Mouse (Mus musculus) sigmoid colon, adult 10 weeks (tissue): ENCODE data around the gene Rhox4d. TPM values are rescaled to one million over a fixed set of nuclear protein-coding genes. Genes with fewer than 3 reads are reported as not detected.

Source experiments
- polyA plus RNA-seq: library from polyadenylated mRNA; stranded (reverse); fragments of 350-450 nt; fragmentation: Illumina TruSeq; extraction: RNeasy Lipid Tissue Mini Kit (QIAGEN cat#74804); gene quantifications from one replicate; pipeline ENCODE4 v1.2.3, GENCODE M21; 2014; ENCODE audit warnings: low read depth, low replicate concordance

The Rhox4d gene
- not detected for polyA plus RNA-seq

DNA sequence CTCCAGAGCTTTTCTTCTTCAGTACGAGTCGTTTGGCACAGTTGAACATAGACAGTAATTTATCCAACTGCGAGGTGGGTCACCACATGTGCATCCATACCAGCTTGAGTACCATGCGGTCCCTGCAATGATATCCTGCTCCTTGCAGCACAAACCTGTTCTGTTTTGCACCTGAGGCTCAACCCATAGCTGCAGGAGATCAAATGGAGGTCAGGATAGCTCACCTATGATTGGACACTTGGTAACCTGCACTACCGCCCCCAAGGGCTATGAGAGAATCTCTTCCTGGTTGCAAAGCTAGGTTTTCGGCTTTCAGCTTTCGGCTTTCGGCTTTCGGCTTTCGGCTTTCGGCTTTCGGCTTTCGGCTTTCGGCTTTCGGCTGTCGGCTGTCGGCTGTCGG is at the start of gene Rhox4d:
Rhox4d (plus strand) TSS at position 301 of the 400 bp plus-strand sequence.

DNA sequence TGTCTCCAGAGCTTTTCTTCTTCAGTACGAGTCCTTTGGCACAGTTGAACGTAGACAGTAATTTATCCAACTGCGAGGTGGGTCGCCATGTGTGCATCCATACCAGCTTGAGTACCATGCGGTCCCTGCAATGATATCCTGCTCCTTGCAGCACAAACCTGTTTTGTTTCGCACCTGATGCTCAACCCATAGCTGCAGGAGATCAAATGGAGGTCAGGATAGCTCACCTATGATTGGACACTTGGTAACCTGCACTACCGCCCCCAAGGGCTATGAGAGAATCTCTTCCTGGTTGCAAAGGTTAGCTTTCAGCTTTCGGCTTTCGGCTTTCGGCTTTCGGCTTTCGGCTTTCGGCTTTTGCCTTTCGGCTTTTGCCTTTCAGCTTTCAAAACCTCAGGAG is 34.1 kb upstream of the Rhox4d start, which contains the start of gene Rhox4c:
Rhox4c (plus strand) TSS at position 301 of the 400 bp plus-strand sequence.

DNA sequence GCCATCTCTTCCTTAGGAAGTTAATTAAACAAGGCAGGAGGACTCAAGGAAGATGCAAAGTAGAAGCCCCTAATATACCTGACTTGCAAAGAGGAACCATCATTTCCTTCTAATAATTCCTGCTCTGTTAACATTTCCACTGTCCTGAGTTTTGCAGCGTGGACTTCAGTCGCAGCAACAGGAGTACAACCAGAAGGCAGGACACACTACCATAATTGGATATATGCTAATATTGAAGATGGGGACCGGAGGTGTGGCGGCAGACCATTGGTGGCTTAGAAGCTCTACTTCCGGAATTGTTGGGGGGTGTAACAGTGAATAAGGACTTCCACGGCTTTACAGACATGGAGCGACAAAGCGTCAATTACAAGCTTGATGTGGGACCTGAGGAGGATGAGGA is 16.0 kb downstream of the Rhox4d start, which contains the start of gene Rhox2e:
Rhox2e (plus strand) TSS at position 301 of the 400 bp plus-strand sequence.

DNA sequence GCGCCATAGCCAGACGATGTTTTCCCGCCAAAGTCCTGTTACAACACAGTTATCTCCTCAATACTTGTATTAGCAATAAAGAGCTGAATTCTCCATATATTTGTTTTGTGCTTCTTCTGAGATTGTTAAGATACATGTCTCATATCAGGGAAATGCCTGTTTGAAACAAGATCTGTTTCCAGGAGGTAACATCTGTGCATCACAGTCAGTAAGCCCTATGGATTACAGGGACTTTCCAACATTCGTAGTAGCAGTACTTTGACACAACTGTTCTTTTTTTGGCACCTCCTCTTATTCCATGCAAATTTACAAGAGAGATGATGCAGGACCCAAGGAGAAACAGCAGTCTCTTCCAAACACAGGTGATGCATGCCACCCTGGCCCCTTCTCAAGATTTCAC is 27.6 kb downstream of the Rhox4d start, which contains the start of gene Rhox3e:
Rhox3e (plus strand) TSS at position 301 of the 400 bp plus-strand sequence.

DNA sequence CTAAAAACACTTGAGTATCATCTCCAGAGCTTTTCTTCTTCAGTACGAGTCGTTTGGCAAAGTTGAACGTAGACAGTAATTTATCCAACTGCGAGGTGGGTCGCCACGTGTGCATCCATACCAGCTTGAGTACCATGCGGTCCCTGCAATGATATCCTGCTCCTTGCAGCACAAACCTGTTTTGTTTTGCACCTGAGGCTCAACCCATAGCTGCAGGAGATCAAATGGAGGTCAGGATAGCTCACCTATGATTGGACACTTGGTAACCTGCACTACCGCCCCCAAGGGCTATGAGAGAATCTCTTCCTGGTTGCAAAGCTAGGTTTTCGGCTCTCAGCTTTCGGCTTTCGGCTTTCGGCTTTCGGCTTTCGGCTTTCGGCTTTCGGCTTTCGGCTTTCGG is 43.0 kb downstream of the Rhox4d start, which contains the start of gene Rhox4e:
Rhox4e (plus strand) TSS at position 301 of the 400 bp plus-strand sequence.

Other genes starting within 250 kb of the Rhox4d start
- not detected for gene Rhox4a, start 249.0 kb upstream of the Rhox4d start, polyA plus RNA-seq
- not detected for gene Rhox3a2, start 134.3 kb upstream of the Rhox4d start, polyA plus RNA-seq
- not detected for gene Rhox4a2, start 123.5 kb upstream of the Rhox4d start, polyA plus RNA-seq
- gene Rhox2b, start 102.3 kb upstream of the Rhox4d start, polyA plus RNA-seq = not detected
- not detected for gene Rhox4b, start 81.9 kb upstream of the Rhox4d start, polyA plus RNA-seq
- not detected for gene Rhox2c, start 60.7 kb upstream of the Rhox4d start, polyA plus RNA-seq
- gene Rhox3c, start 55.8 kb upstream of the Rhox4d start, polyA plus RNA-seq = not detected
- not detected for gene Rhox4c, start 34.0 kb upstream of the Rhox4d start, polyA plus RNA-seq
- not detected for gene Rhox2d, start 20.9 kb upstream of the Rhox4d start, polyA plus RNA-seq
- gene Rhox2e, start 16.1 kb downstream of the Rhox4d start, polyA plus RNA-seq = not detected
- gene Rhox3e, start 27.7 kb downstream of the Rhox4d start, polyA plus RNA-seq = not detected
- gene Rhox4e, start 43.1 kb downstream of the Rhox4d start, polyA plus RNA-seq = not detected
- not detected for gene Rhox2f, start 57.0 kb downstream of the Rhox4d start, polyA plus RNA-seq
- not detected for gene Rhox3f, start 66.6 kb downstream of the Rhox4d start, polyA plus RNA-seq
- gene Rhox4f, start 93.3 kb downstream of the Rhox4d start, polyA plus RNA-seq = not detected
- not detected for gene Rhox3g, start 114.3 kb downstream of the Rhox4d start, polyA plus RNA-seq
- not detected for gene Rhox2g, start 129.1 kb downstream of the Rhox4d start, polyA plus RNA-seq
- not detected for gene Rhox4g, start 137.0 kb downstream of the Rhox4d start, polyA plus RNA-seq
- gene Rhox3h, start 154.4 kb downstream of the Rhox4d start, polyA plus RNA-seq = not detected
- gene Rhox2h, start 158.9 kb downstream of the Rhox4d start, polyA plus RNA-seq = not detected